Comparison of ENCODE assay signal across 17 mouse cellular contexts in genomic region chr16:97512347-97512751, GRCm38 (mm10). TPM values are rescaled to one million over a fixed set of nuclear protein-coding genes. Genes with fewer than 3 reads are reported as not detected.
A peak's percentile ranks its signal among the peaks of the same experiment; 100 is the strongest.
DNase-seq lines count a peak whose midpoint lies in the region; ATAC-seq and TF ChIP-seq lines count a peak whose summit lies in the region.
"Had no signal": no experiment of that assay in that cellular context is flagged by ENCODE, and none has a peak within 500 bp of the region (broad histone marks: within the 10 kb centered on the region; RNA-seq: fewer than 3 reads in every experiment).

No protein-coding gene starts in this region.

- H3K27ac ChIP-seq in gastrocnemius, adult 2 months: no peak overlapping the region
- H3K27ac ChIP-seq: neural tube, embryonic 12.5 days had no signal

- ATAC-seq in granulocyte monocyte progenitor cell, adult 5-6 weeks (replicated peaks; ENCODE audit: poor library complexity, severe bottlenecking): peak; percentile 54
- peak; percentile 34; the same call in 1 of the 2 replicates for ATAC-seq in megakaryocyte, adult 5-6 weeks (ENCODE audit: poor library complexity, severe bottlenecking)
- ATAC-seq: forebrain, postnatal 0 days had no signal

- DNase-seq in thymus, postnatal 14 days: peak; percentile 18
- no peak for DNase-seq in thymus, postnatal 25 days
- no peak for DNase-seq in gastrocnemius, adult 2 months
- no peak for DNase-seq in adrenal gland, postnatal 25 days
- no peak for DNase-seq in cerebellum, postnatal 36 days
- DNase-seq: cerebellum, adult 18-20 months; embryo, embryonic 11 days; forebrain, postnatal 0 days; heart, postnatal 14 days; kidney, adult 8-10 months; left cerebral cortex, postnatal 4 days; lung, postnatal 10 days; midbrain, embryonic 14.5 days had no signal

- intact Hi-C loops in gastrocnemius, adult 2 months (cut with DNase I): no loop called here

- H3K4me3 ChIP-seq in gastrocnemius, adult 2 months: no peak overlapping the region
- H3K4me3 ChIP-seq: neural tube, embryonic 12.5 days had no signal

- TF ChIP-seq CTCF in gastrocnemius, adult 2 months (IDR thresholded peaks at IDR 0.05): no peak

RNA-seq across cellular contexts. Expression of gene Fam3b, which starts 2.3 kb away (rescaled TPM):
- total RNA-seq in granulocyte monocyte progenitor cell, adult 5-6 weeks (2014; fragmentation: Nextera tagmentation): 1.1 TPM in 1 of 2 replicates, not detected in the other
- total RNA-seq in granulocyte monocyte progenitor cell, adult 5-6 weeks (2017): 2.3 TPM in 1 of 2 replicates, not detected in the other
- total RNA-seq in megakaryocyte, adult 5-6 weeks (2015): 0.20 and 0.48 TPM in 2 replicates
- 1.1 TPM in 1 of 2 replicates, not detected in the other for total RNA-seq in megakaryocyte, adult 5-6 weeks (2017)
- total RNA-seq in gastrocnemius, adult 2 months (2021): not detected
- total RNA-seq in adrenal gland, postnatal 25 days (2021): not detected in 2 replicates
- total RNA-seq: forebrain, postnatal 0 days; gastrocnemius, postnatal 4 days; heart, postnatal 14 days; left cerebral cortex, postnatal 4 days had no signal

RNA-seq across cellular contexts. Expression of gene Mx1, which starts 49.6 kb away (rescaled TPM):
- 0.73 and 6.5 TPM in 2 replicates for total RNA-seq in granulocyte monocyte progenitor cell, adult 5-6 weeks (2014; fragmentation: Nextera tagmentation)
- 1.3 and 2.2 TPM in 2 replicates for total RNA-seq in granulocyte monocyte progenitor cell, adult 5-6 weeks (2017)
- 36.6 and 48.0 TPM in 2 replicates for total RNA-seq in megakaryocyte, adult 5-6 weeks (2015)
- 126 and 145 TPM in 2 replicates for total RNA-seq in megakaryocyte, adult 5-6 weeks (2017)
- under 1 TPM; 0.33 to 0.36 TPM for total RNA-seq in gastrocnemius, adult 2 months (2021)
- 2.0 and 2.8 TPM in 2 replicates for total RNA-seq in adrenal gland, postnatal 25 days (2021)
